Mouse (Mus musculus) stomach, embryonic 15.5 days (tissue): ENCODE measurements around the gene Mthfr. TPM values are rescaled to one million over a fixed set of nuclear protein-coding genes. Genes with fewer than 3 reads are reported as not detected.

Source experiments
- ATAC-seq: fragments of 200-750 bp; cut with Nextera tagmentation; 2 replicates; pipeline ENCODE4 v1.8.0; 2017; ENCODE audit warnings: low read depth, moderate number of reproducible peaks, moderate TSS enrichment; ENCODE audit not compliant: insufficient read depth, low FRiP score
- H3K27ac ChIP-seq: fragments of 300-500 bp; sonication (generic); 2 replicates; pipeline ENCODE4 v1.5.1; 2015; ENCODE audit warnings: mild to moderate bottlenecking, inconsistent platforms
- H3K27me3 ChIP-seq: fragments of 300-500 bp; sonication (generic); replicated peaks from 2 replicates; pipeline ENCODE4 v1.6.1; 2015; ENCODE audit warnings: inconsistent platforms
- H3K36me3 ChIP-seq: fragments of 300-500 bp; sonication (generic); 2 replicates; pipeline ENCODE4 v1.6.1; 2015; ENCODE audit warnings: inconsistent platforms
- H3K4me1 ChIP-seq: fragments of 300-500 bp; sonication (generic); 2 replicates; pipeline ENCODE4 v1.6.1; 2015; ENCODE audit warnings: inconsistent platforms
- H3K4me2 ChIP-seq: fragments of 300-500 bp; sonication (generic); 2 replicates; pipeline ENCODE4 v1.6.1; 2015; ENCODE audit warnings: mild to moderate bottlenecking, inconsistent platforms
- H3K4me3 ChIP-seq: fragments of 300-500 bp; sonication (generic); replicated peaks from 2 replicates; pipeline ENCODE4 v1.5.1; 2015; ENCODE audit warnings: inconsistent platforms
- H3K9ac ChIP-seq: fragments of 300-500 bp; sonication (generic); 2 replicates; pipeline ENCODE4 v1.6.1; 2015; ENCODE audit warnings: inconsistent platforms
- H3K9me3 ChIP-seq: fragments of 300-500 bp; sonication (generic); 2 replicates; pipeline ENCODE4 v1.6.1; 2016; ENCODE audit warnings: inconsistent platforms
- WGBS: fragments of 180-500 bp; shearing (Covaris S2); methylation state at CpG from one replicate; pipeline ENCODE4 v1.1.7; 2015; 5-methylcytosine and 5-hydroxymethylcytosine counted together
- polyA plus RNA-seq: library from polyadenylated mRNA; unstranded; fragments of >200 nt; fragmentation: Nextera tagmentation; extraction: Ambion mirVana; gene quantifications from 2 replicates; pipeline ENCODE4 v1.2.1, GENCODE M21; 2015

Gene Mthfr
- polyA plus RNA-seq, 1 experiment from 2014 or later = 16.7 TPM

- Histone ChIP-seq H3K9me3 (no peaks in the 10 kb centered on the region), H3K9ac (no peak overlapping the region), H3K36me3 (peaks cover 60% of the 10 kb centered on the region), H3K27ac (no peak overlapping the region), H3K27me3 (no peaks in the 10 kb centered on the region), H3K4me2 (no peak overlapping the region), H3K4me1 (no peaks in the 10 kb centered on the region), H3K4me3 (no peak overlapping the region)
- 82% methylated on average over 4 of the region's 4 CpGs for WGBS
- no peak for ATAC-seq
Measured at GRCm38 (mm10) chr4:148056801-148057200, 17.9 kb downstream of the Mthfr start.

GRCm38 (mm10) chr4:148057661-148058209 is 18.9 kb downstream of the Mthfr start:
- no peak for ATAC-seq
- Histone ChIP-seq H3K27me3 (no peaks in the 10 kb centered on the region), H3K4me2 (no peak overlapping the region), H3K27ac (no peak overlapping the region), H3K36me3 (peaks cover 51% of the 10 kb centered on the region), H3K9ac (no peak overlapping the region), H3K4me1 (no peaks in the 10 kb centered on the region), H3K9me3 (no peaks in the 10 kb centered on the region), H3K4me3 (no peak overlapping the region)
- WGBS = 62% methylated on average over 5 of the region's 5 CpGs

- H3K9me3 ChIP-seq = no peaks in the 10 kb centered on the region
- H3K27ac ChIP-seq = no peak overlapping the region
- no peak for ATAC-seq
- no peak overlapping the region for H3K4me2 ChIP-seq
- no peaks in the 10 kb centered on the region for H3K27me3 ChIP-seq
- no peaks in the 10 kb centered on the region for H3K4me1 ChIP-seq
- H3K36me3 ChIP-seq = peaks cover 45% of the 10 kb centered on the region
- H3K9ac ChIP-seq = no peak overlapping the region
- WGBS = 90% methylated on average over 9 of the region's 9 CpGs
- H3K4me3 ChIP-seq = no peak overlapping the region
Measured at GRCm38 (mm10) chr4:148058218-148058819, 19.4 kb downstream of the Mthfr start.

GRCm38 (mm10) chr4:148058993-148059392 is 20.1 kb downstream of the Mthfr start:
- Histone ChIP-seq H3K4me1 (no peaks in the 10 kb centered on the region), H3K4me3 (no peak overlapping the region), H3K27me3 (no peaks in the 10 kb centered on the region), H3K36me3 (peaks cover 38% of the 10 kb centered on the region), H3K9me3 (no peaks in the 10 kb centered on the region), H3K4me2 (no peak overlapping the region), H3K27ac (no peak overlapping the region), H3K9ac (no peak overlapping the region)
- WGBS = 90% methylated on average over 6 of the region's 6 CpGs
- no peak for ATAC-seq

- H3K27me3 ChIP-seq = no peaks in the 10 kb centered on the region
- no peak overlapping the region for H3K4me3 ChIP-seq
- no peaks in the 10 kb centered on the region for H3K9me3 ChIP-seq
- ATAC-seq = no peak
- H3K36me3 ChIP-seq = peaks cover 30% of the 10 kb centered on the region
- H3K4me2 ChIP-seq = no peak overlapping the region
- H3K4me1 ChIP-seq = no peaks in the 10 kb centered on the region
- WGBS = 46% methylated on average over 13 of the region's 13 CpGs
- H3K9ac ChIP-seq = no peak overlapping the region
- no peak overlapping the region for H3K27ac ChIP-seq
Measured at GRCm38 (mm10) chr4:148060120-148061085, 21.5 kb downstream of the Mthfr start.

GRCm38 (mm10) chr4:148061086-148061480 is 22.2 kb downstream of the Mthfr start:
- no peak overlapping the region for H3K4me2 ChIP-seq
- H3K4me3 ChIP-seq = no peak overlapping the region
- no peak overlapping the region for H3K9ac ChIP-seq
- no peaks in the 10 kb centered on the region for H3K4me1 ChIP-seq
- H3K36me3 ChIP-seq = peaks cover 23% of the 10 kb centered on the region
- WGBS = 83% methylated on average over 9 of the region's 9 CpGs
- no peak for ATAC-seq
- no peaks in the 10 kb centered on the region for H3K9me3 ChIP-seq
- no peak overlapping the region for H3K27ac ChIP-seq
- no peaks in the 10 kb centered on the region for H3K27me3 ChIP-seq

GRCm38 (mm10) chr4:148065702-148066400 is 27.0 kb downstream of the Mthfr start:
- Histone ChIP-seq H3K4me3 (no peak overlapping the region), H3K9ac (no peak overlapping the region), H3K27me3 (no peaks in the 10 kb centered on the region), H3K9me3 (no peaks in the 10 kb centered on the region), H3K4me1 (no peaks in the 10 kb centered on the region), H3K4me2 (no peak overlapping the region), H3K27ac (no peak overlapping the region), H3K36me3 (no peaks in the 10 kb centered on the region)
- no peak for ATAC-seq
- 44% methylated on average over 6 of the region's 6 CpGs for WGBS

- ATAC-seq = no peak
- Histone ChIP-seq H3K4me2 (no peak overlapping the region), H3K4me1 (no peaks in the 10 kb centered on the region), H3K27me3 (no peaks in the 10 kb centered on the region), H3K27ac (no peak overlapping the region), H3K4me3 (no peak overlapping the region), H3K9ac (no peak overlapping the region), H3K36me3 (no peaks in the 10 kb centered on the region), H3K9me3 (no peaks in the 10 kb centered on the region)
- WGBS = 63% methylated on average over 9 of the region's 9 CpGs
Measured at GRCm38 (mm10) chr4:148066401-148066744, 27.5 kb downstream of the Mthfr start.

- ATAC-seq = no peak
- no peak overlapping the region for H3K4me2 ChIP-seq
- H3K9me3 ChIP-seq = no peaks in the 10 kb centered on the region
- H3K27ac ChIP-seq = no peak overlapping the region
- WGBS = 92% methylated on average over 8 of the region's 8 CpGs
- H3K4me1 ChIP-seq = no peaks in the 10 kb centered on the region
- H3K4me3 ChIP-seq = no peak overlapping the region
- H3K36me3 ChIP-seq = no peaks in the 10 kb centered on the region
- no peaks in the 10 kb centered on the region for H3K27me3 ChIP-seq
- no peak overlapping the region for H3K9ac ChIP-seq
Measured at GRCm38 (mm10) chr4:148067346-148067745, 28.5 kb downstream of the Mthfr start.

GRCm38 (mm10) chr4:148069602-148070218 is 30.8 kb downstream of the Mthfr start:
- Histone ChIP-seq H3K4me3 (no peak overlapping the region), H3K27me3 (no peaks in the 10 kb centered on the region), H3K9ac (no peak overlapping the region), H3K27ac (no peak overlapping the region), H3K4me2 (no peak overlapping the region), H3K36me3 (no peaks in the 10 kb centered on the region), H3K4me1 (no peaks in the 10 kb centered on the region), H3K9me3 (no peaks in the 10 kb centered on the region)
- 73% methylated on average over 9 of the region's 9 CpGs for WGBS
- no peak for ATAC-seq

GRCm38 (mm10) chr4:148071508-148071907 is 32.6 kb downstream of the Mthfr start:
- Histone ChIP-seq H3K4me2 (no peak overlapping the region), H3K27me3 (no peaks in the 10 kb centered on the region), H3K9me3 (no peaks in the 10 kb centered on the region), H3K36me3 (no peaks in the 10 kb centered on the region), H3K4me1 (0 out of 2 replicates have a peak, but pooled peaks cover 2% of the 10 kb centered on the region), H3K27ac (no peak overlapping the region), H3K4me3 (no peak overlapping the region), H3K9ac (no peak overlapping the region)
- WGBS = 59% methylated on average over 5 of the region's 5 CpGs
- no peak for ATAC-seq
